Mouse (Mus musculus) bone marrow macrophage, adult 2 months (primary cell): Measurements from ENCODE around the gene Klf1. TPM values are rescaled to one million over a fixed set of nuclear protein-coding genes. Genes with fewer than 3 reads are reported as not detected.
A peak's percentile ranks its signal among the peaks of the same experiment; 100 is the strongest.

ENCODE experiments used
- H3K27ac ChIP-seq: 2 replicates; pipeline ENCODE4 v1.5.1; 2012; ENCODE audit warnings: low read depth, low read length; ENCODE audit not compliant: insufficient read depth
- H3K4me1 ChIP-seq: 2 replicates; pipeline ENCODE4 v1.6.1; 2012; ENCODE audit warnings: low read length; ENCODE audit not compliant: control insufficient read depth, insufficient read depth
- H3K4me3 ChIP-seq: 2 replicates; pipeline ENCODE4 v1.5.1; 2012; ENCODE audit warnings: mild to moderate bottlenecking, low read length, moderate library complexity; ENCODE audit not compliant: insufficient read depth
- CTCF ChIP-seq: IDR thresholded peaks from 2 replicates; pipeline ENCODE4 v1.5.1; 2012; ENCODE audit warnings: low read depth, mild to moderate bottlenecking, low read length, moderate library complexity
- POLR2A ChIP-seq: IDR thresholded peaks from 2 replicates; pipeline ENCODE4 v1.6.1; 2012; ENCODE audit warnings: mild to moderate bottlenecking, low read depth, low read length, borderline replicate concordance
- polyA plus RNA-seq: library from polyadenylated mRNA; stranded (reverse); fragments of >200 nt; gene quantifications from 2 replicates; pipeline ENCODE4 v1.2.4, GENCODE M21; 2012; ENCODE audit not compliant: missing spikeins, insufficient read depth, insufficient read length

Klf1 gene
- polyA plus RNA-seq, 1 experiment, result not detected

DNA sequence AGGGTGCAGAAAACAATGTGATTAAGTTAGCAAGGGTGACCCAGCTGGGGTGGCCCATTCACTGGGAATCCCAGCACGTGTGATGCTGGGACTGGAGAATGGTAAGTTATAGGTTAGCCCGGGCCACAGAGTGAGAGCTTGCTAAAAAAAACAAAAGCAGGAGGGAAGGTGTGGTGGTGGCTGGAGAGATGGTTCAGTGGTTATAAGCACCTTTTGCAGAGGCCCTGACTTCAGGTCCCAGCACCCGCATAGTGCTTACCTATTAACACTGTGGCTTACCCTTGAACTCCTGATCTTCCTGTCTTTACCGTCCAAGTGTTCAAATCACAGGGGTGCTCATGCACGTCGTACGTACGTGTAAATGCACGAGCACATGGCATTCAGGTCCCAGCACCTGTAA is 5.3 kb downstream of the Klf1 start:
- TF ChIP-seq CTCF, result no peak
- TF ChIP-seq POLR2A, result no peak
- no peak overlapping the region for H3K27ac ChIP-seq
- H3K4me1 ChIP-seq, result peaks cover 12% of the 10 kb centered on the region
- no peak overlapping the region for H3K4me3 ChIP-seq

DNA sequence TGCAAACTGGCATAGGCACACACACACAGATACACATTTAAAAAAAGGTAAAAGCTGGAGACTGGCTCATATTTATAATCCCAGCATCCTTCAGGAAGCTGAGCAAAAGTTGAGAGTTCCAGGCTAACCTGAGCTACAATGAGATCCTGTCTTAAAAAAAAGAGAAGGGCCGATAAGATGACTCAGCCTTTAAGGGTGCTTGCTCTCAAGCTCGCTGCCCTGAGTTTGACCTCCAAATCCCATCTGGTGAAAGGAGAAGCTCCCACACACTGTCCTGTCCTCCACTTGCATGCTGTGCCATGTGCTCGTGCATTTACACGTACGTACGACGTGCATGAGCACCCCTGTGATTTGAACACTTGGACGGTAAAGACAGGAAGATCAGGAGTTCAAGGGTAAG is 5.8 kb downstream of the Klf1 start:
- peak overlapping the region; percentile 22; the same call in 1 of the 2 replicates for H3K27ac ChIP-seq
- no peak for TF ChIP-seq POLR2A
- TF ChIP-seq CTCF, result no peak
- H3K4me1 ChIP-seq, result peaks cover 12% of the 10 kb centered on the region
- no peak overlapping the region for H3K4me3 ChIP-seq

DNA sequence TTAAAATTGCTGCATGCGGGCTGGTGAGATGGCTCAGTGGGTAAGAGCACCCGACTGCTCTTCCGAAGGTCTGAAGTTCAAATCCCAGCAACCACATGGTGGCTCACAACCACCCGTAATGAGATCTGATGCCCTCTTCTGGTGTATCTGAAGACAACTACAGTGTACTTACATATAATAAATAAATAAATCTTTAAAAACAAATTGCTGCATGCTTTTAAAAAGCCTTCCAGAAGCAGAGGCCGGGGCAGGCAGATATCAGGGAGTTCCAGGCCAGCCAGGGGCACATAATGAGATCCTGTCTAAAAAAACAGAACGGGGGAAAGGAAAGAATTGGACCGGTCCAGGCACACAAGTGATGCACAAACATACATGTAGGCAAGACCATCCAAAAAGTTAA is 6.3 kb downstream of the Klf1 start:
- Histone ChIP-seq H3K27ac (peak overlapping the region; percentile 70), H3K4me1 (peaks cover 12% of the 10 kb centered on the region), H3K4me3 (peak overlapping the region; percentile 49)
- peak; percentile 53 for TF ChIP-seq CTCF

DNA sequence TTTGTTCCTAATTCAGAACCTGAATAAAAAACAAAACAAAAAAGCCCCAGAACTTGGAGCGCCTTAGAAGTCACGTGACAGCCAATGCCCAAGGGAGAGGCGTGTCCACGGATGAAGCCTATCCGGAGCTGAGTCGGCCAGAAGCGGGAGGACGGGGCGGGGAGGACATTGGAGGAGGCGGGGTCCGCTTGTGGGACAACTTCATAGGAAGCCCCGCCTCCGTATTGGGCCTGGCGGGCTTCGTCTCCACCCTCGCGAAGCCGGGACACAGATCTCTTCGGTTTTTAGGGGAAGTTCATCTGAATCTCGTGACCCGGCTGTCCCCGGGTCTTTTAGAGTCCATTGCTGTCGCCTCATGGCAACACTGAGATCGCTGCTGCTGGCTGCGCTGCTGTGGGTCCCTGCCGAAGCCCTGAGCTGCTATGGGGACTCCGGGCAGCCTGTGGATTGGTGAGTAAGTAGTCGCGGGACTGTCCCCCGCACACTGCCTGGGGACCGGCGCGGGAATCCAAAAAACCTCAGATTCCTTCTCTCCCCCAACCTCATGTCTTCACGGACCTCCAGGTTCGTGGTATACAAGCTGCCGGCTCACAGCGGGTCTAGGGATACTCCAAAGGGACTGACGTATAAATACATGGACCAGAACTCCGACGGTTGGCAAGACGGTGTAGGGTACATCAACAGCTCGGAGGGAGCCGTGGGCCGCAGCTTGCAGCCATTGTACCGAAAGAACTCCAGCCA is 6.9 kb downstream of the Klf1 start, which contains the start of gene Dnase2a:
TSS of gene Dnase2a (plus strand) at position 140 of the 741 bp plus-strand sequence.
- Histone ChIP-seq H3K27ac (peak within 1 kb of the TSS; percentile 91), H3K4me3 (peak within 1 kb of the TSS; percentile 94), H3K4me1 (peaks cover 12% of the 10 kb centered on the region)
- no peak for TF ChIP-seq CTCF
- TF ChIP-seq POLR2A, result peak; percentile 87; the same call in 1 of the 2 replicates

DNA sequence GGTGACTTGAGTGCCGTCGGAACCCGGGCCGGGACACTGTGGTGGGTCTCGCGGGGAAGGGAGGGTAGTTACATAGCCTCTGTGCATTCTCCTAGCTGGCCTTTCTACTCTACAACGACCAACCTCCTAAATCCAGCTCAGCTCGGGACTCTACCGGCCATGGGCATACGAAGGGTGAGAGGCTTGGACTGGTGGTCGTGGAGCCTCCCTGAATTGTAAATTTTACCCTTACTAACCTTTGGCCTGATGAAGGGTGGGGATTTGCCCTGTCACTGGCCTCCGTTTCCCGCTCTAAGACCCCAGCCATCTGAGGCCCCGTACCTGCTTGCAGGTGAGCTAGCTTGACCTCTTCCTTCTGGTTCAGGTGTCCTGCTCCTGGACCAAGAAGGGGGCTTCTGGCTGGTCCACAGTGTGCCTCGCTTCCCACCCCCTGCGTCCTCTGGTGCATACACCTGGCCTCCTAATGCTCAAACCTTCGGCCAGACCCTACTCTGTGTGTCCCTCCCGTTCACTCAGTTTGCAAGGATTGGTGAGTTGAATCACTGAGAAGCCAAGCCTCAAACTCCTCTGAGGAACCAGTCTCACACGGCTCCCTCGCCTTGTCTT is 7.5 kb downstream of the Klf1 start:
- peak overlapping the region; percentile 94 for H3K4me3 ChIP-seq
- peaks cover 15% of the 10 kb centered on the region for H3K4me1 ChIP-seq
- peak overlapping the region; percentile 91 for H3K27ac ChIP-seq
- no peak for TF ChIP-seq POLR2A
- no peak for TF ChIP-seq CTCF

DNA sequence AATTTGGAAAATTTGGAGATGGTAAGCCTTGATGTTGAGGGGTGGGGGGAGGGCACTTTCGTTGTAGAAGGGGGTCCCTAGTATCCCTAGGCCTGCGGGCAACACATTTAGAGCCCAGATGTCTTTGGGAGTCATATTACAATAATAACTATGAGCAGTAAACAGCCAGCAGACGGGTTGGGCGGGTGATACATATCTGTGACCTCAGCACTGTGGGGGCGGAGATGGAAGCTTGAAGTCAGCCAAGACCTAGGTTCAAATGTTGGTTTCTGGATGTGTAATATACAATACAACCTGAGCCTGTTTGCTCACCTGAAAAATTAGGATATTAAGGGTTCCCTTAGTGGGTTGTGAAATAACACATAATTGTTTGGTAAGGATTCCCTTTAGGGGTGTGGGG is 8.2 kb downstream of the Klf1 start:
- H3K4me1 ChIP-seq, result peaks cover 15% of the 10 kb centered on the region
- no peak for TF ChIP-seq CTCF
- no peak for TF ChIP-seq POLR2A
- no peak overlapping the region for H3K27ac ChIP-seq
- peak overlapping the region; percentile 94 for H3K4me3 ChIP-seq

DNA sequence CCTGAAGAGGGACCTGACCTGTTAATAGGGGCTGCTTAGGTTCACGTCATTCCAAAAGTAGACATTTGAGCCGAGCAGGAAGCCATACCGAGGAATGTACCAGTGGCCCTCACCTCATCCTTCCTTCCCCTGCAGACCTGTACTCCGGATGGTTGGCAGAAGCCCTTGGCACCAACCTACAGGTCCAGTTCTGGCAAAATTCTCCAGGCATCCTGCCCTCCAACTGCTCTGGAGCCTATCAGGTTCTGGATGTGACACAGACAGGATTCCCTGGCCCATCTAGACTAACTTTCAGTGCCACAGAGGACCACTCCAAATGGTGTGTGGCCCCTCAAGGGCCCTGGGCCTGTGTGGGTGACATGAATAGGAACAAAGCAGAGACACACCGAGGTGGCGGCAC is 8.8 kb downstream of the Klf1 start:
- H3K4me1 ChIP-seq, result peaks cover 15% of the 10 kb centered on the region
- no peak overlapping the region for H3K4me3 ChIP-seq
- TF ChIP-seq CTCF (no peak), POLR2A (no peak)
- no peak overlapping the region for H3K27ac ChIP-seq

DNA sequence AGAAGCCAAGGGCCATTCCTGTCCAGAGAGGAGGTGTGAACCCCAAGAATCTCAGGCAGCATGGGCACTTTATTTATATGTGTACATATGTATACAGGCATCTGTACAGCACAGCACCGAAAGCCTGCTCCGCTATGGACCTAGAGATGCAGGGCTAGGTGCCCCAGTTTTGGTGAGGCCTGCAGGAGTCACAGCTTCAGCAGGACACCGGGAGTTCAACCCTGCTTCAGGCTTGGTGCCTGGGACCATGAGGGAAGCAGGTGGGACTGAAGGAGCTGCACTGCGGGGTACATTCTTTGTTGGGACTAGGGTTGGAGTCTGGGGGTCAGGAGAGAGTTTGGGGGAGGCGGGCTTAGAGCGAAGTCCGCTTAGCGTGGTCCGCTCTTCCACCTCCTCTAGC is 10.1 kb downstream of the Klf1 start:
- H3K4me3 ChIP-seq, result no peak overlapping the region
- H3K27ac ChIP-seq, result no peak overlapping the region
- TF ChIP-seq CTCF (no peak; the same call in 1 of the 2 replicates), POLR2A (no peak)
- peaks cover 15% of the 10 kb centered on the region for H3K4me1 ChIP-seq

DNA sequence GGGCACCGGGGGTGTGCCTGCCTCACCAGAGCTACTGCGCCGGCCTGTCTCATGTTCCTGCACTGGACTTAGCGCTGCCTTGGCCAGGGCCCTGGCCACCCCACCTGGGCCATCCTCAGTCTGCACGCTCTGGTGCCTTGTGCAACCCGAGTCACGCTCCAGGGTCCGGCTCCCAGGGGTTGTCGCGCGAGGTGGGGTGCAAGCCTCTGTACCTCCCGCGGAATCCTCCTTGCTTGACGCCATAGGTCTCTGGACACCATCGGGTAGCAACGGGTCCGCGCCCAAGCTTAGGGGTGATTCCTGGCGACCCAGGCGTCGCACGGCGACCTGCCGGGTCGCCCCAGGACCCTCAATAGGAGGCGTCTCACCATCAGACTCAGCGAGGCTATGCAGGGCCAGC is 10.7 kb downstream of the Klf1 start:
- peak overlapping the region; percentile 49; the same call in 1 of the 2 replicates for H3K4me3 ChIP-seq
- H3K27ac ChIP-seq, result no peak overlapping the region
- no peak for TF ChIP-seq POLR2A
- no peak for TF ChIP-seq CTCF
- H3K4me1 ChIP-seq, result peaks cover 15% of the 10 kb centered on the region

DNA sequence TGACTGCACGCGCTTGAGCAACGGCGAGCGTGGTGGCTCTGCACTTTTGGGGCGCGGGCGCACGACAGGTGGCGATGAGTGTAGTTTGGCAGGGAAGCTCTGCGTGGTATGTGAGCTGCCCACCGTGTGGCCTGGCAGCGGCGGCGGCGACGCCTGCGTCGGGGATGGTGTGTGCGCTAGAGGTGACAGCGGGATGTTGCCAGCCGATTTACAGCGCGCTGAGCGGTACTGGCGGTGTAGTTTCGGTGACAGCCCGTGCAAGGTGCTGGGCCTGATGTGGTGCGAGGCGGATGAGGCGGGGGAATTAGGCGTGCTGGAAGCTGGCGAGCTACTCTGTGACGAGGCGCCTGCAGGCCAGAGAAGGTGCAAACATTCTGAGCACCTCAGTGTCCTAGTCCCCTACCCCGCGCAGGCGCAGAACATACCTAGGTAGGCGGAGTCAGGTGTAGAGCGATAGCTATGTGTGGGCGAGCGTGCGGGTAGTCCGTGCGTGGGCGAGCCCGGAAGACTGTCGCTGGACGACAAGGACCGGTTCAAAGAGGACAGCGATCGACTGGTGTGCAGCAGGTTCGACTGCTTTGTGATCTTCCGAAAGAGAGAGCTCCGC is 11.3 kb downstream of the Klf1 start:
- H3K27ac ChIP-seq, result peak overlapping the region; percentile 49
- no peak for TF ChIP-seq CTCF
- no peak for TF ChIP-seq POLR2A
- peak overlapping the region; percentile 49 for H3K4me3 ChIP-seq
- H3K4me1 ChIP-seq, result peaks cover 13% of the 10 kb centered on the region
